Mouse (Mus musculus) lung, embryonic 14.5 days (tissue): ENCODE data around the gene Bcor. TPM values are rescaled to one million over a fixed set of nuclear protein-coding genes. Genes with fewer than 3 reads are reported as not detected.

Experiments
- ATAC-seq: fragments of 200-750 bp; cut with Nextera tagmentation; 2 replicates; pipeline ENCODE4 v1.8.0; 2017; ENCODE audit warnings: mild to moderate bottlenecking, moderate TSS enrichment, moderate library complexity; ENCODE audit not compliant: insufficient read depth
- DNase-seq: peaks from one replicate; pipeline ENCODE4 v3.0.0-alpha.2; 2015
- H3K27ac ChIP-seq: fragments of 300-500 bp; sonication (generic); 2 replicates; pipeline ENCODE4 v1.5.1; 2014; ENCODE audit warnings: low read depth, mild to moderate bottlenecking, moderate library complexity
- H3K27me3 ChIP-seq: fragments of 300-500 bp; sonication (generic); 2 replicates; pipeline ENCODE4 v1.6.1; 2014; ENCODE audit warnings: low read length, control low read depth; ENCODE audit not compliant: insufficient read depth
- H3K36me3 ChIP-seq: fragments of 300-500 bp; sonication (generic); 2 replicates; pipeline ENCODE4 v1.6.1; 2014; ENCODE audit warnings: control low read depth; ENCODE audit not compliant: insufficient read depth
- H3K4me1 ChIP-seq: fragments of 300-500 bp; sonication (generic); 2 replicates; pipeline ENCODE4 v1.6.1; 2014; ENCODE audit warnings: antibody characterized with exemption, control low read depth; ENCODE audit not compliant: insufficient read depth
- H3K4me2 ChIP-seq: fragments of 300-500 bp; sonication (generic); 2 replicates; pipeline ENCODE4 v1.6.1; 2014; ENCODE audit warnings: mild to moderate bottlenecking
- H3K4me3 ChIP-seq: fragments of 300-500 bp; sonication (generic); 2 replicates; pipeline ENCODE4 v1.5.1; 2014; ENCODE audit warnings: low read depth, low read length
- H3K9ac ChIP-seq: fragments of 300-500 bp; sonication (generic); 2 replicates; pipeline ENCODE4 v1.6.1; 2014
- H3K9me3 ChIP-seq: fragments of 300-500 bp; sonication (generic); 2 replicates; pipeline ENCODE4 v1.6.1; 2016; ENCODE audit warnings: low read depth, low read length, control low read depth
- CTCF ChIP-seq: IDR thresholded peaks from 2 replicates; pipeline ENCODE4 v1.5.1; 2016; ENCODE audit warnings: antibody characterized with exemption, low read depth
- WGBS: fragments of 180-500 bp; shearing (Covaris S2); extraction: QIAGEN DNeasy Blood & Tissue Kit; methylation state at CpG from one replicate; pipeline ENCODE4 v1.1.7; 2014; 5-methylcytosine and 5-hydroxymethylcytosine counted together
- polyA plus RNA-seq: library from polyadenylated mRNA; unstranded; fragments of >200 nt; fragmentation: Nextera tagmentation; extraction: Ambion mirVana; gene quantifications from 2 replicates; pipeline ENCODE4 v1.2.1, GENCODE M21; 2014

Bcor gene
- polyA plus RNA-seq, 1 experiment from 2014 or later: 28.9 TPM

DNA sequence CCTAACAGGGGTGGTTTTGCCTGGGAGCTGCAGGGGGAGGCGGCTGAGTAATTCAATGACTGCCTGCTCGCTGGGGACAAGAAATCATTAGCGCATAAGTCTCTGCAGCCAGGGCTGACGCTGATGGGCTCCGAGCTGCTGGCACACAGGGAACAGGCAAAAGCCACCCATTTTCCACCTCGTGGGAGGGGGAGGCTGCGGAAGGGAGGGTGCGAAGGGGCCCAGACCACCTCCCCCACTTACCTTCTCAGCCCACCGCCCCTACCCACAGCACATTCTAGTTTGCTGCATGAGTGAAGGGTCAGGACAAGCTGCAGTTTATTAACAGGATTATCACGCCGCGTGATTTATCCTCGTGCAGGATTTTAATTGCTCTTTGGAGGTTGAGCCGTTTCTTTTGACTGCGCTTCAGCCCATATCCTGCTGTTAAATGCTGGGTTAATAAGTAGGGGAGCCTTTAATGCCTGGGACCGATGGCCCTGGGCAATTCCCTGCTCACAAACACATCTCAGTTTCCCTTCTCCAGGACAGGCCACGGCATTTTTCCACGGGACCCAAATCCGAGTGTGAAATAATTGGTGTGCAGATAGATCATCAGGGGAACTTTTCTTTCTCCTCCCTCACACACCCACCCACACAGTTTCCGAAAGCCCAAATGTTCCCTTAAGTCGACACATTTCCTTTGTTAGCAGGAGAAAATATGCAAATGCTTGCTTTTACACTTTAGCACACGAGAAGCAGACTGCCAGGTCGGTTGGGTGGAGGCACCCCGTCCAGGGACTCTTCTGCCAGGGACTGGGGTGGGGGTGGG is 97.8 kb downstream of the Bcor start:
- Histone ChIP-seq H3K36me3 (peaks cover 17% of the 10 kb centered on the region), H3K9me3 (no peaks in the 10 kb centered on the region), H3K27ac (no peak overlapping the region), H3K4me1 (peaks cover 22% of the 10 kb centered on the region), H3K27me3 (no peaks in the 10 kb centered on the region), H3K4me3 (no peak overlapping the region), H3K9ac (no peak overlapping the region), H3K4me2 (no peak overlapping the region)
- whole genome bisulfite sequencing: 44% methylated on average over 24 of the region's 24 CpGs
- ATAC-seq (no peak), DNase-seq (no peak)
- TF ChIP-seq CTCF: no peak

DNA sequence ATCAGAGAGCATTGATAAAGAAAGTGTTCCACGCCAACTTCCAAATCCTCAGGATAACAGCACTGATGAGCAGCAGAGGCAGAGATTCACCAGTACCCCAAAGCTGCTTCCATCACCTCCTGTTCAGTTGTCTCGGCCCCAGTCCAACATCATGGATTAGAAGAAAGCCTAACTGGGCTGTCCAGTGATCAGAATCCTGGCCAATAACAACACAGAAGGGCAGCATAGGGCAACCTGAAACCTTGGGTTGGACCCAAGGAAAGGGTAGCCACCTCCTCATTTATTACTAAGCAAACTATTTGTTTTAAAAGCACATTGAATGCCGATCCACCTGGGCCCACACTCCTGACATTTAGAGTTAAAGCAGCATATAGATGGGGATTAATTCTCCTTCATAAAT is 99.3 kb downstream of the Bcor start:
- 50% methylated on average over 3 of the region's 3 CpGs for WGBS
- Histone ChIP-seq H3K27ac (no peak overlapping the region), H3K27me3 (no peaks in the 10 kb centered on the region), H3K4me1 (0 out of 2 replicates have a peak, but pooled peaks cover 9% of the 10 kb centered on the region), H3K36me3 (peaks cover 30% of the 10 kb centered on the region), H3K9ac (no peak overlapping the region), H3K4me2 (no peak overlapping the region), H3K4me3 (no peak overlapping the region), H3K9me3 (no peaks in the 10 kb centered on the region)
- no peak for DNase-seq
- no peak for ATAC-seq
- TF ChIP-seq CTCF: no peak

DNA sequence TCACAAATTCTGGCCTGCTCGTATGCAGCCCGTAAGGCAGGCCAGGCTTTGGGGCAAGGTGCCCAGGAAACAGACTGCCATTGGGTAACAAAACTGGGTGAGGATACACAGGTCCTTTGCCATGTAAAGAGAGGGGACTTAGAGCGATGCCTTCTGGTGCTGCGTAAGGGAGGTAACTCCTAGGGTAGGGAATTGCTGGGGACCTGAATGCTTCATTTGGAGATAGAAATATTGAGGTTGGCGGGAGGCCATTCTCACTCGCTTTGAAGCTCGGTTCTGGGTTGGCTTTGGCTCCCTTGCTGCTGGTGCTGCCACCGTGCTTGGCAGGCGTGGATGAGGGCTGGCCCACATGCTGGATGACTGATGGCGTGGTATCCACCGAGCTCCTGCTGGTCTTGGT is 102.9 kb downstream of the Bcor start:
- no peaks in the 10 kb centered on the region for H3K9me3 ChIP-seq
- H3K4me2 ChIP-seq: no peak overlapping the region
- H3K27me3 ChIP-seq: no peaks in the 10 kb centered on the region
- no peak overlapping the region for H3K9ac ChIP-seq
- H3K4me1 ChIP-seq: no peaks in the 10 kb centered on the region
- DNase-seq: no peak
- TF ChIP-seq CTCF: no peak
- 82% methylated on average over 11 of the region's 11 CpGs for WGBS
- H3K4me3 ChIP-seq: no peak overlapping the region
- H3K27ac ChIP-seq: no peak overlapping the region
- peaks cover 50% of the 10 kb centered on the region for H3K36me3 ChIP-seq
- ATAC-seq: no peak

DNA sequence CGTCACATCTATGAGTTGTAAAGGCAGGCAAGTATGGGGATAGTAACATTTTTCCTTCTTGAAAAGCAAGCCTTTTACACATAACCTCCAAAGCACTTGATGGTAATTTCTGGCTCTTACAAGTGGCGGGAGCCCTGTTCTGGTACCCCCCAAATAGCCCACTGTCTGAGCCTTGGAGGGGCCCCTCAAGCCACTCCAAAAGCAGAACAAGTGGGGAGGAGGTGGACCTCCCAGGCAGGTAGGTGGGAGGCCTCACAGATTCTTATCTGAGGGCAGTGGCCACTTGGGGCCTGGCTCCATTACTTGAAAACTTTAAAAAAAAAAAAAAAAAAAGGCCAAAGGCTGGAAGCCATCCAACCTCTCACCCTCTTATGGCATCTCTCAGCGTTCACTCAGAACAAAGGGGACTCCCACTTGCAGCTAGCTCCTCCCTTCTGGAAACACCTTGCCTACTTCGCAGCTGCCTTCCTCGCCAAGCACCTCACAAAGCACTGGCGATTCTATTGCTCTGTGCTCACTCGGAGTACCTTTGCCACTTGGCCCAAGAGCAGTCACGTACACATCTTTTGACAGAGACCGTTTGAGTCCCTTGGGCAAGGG is 106.7 kb downstream of the Bcor start:
- Histone ChIP-seq H3K36me3 (peaks cover 64% of the 10 kb centered on the region), H3K4me3 (no peak overlapping the region), H3K4me2 (no peak overlapping the region), H3K9me3 (no peaks in the 10 kb centered on the region), H3K27ac (peak overlapping the region; percentile 18; the same call in 1 of the 2 replicates), H3K27me3 (no peaks in the 10 kb centered on the region), H3K4me1 (no peaks in the 10 kb centered on the region), H3K9ac (no peak overlapping the region)
- ATAC-seq (peak; percentile 75; the same call in 1 of the 2 replicates), DNase-seq (peak; percentile 43)
- TF ChIP-seq CTCF: no peak
- WGBS: 57% methylated on average over 8 of the region's 9 CpGs

DNA sequence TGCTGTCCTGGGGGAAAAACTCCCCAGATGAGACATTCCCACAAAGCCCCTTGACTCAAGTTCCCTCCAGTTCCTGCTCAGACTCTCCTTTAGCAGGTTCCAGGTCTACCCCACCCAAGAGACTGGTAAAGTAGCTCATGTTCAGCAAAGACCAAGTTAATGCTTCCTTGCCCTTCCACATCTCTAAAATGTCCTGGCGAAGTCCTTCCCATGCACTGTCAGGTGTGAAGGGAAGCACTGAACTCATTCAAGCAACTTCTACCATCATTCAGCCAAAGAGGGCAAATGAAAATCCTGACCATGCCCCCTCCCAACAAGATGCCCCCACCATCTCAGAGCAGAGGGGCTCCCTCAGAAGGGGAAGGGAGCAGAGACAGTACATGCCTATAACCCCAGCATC is 107.5 kb downstream of the Bcor start:
- H3K27me3 ChIP-seq: no peaks in the 10 kb centered on the region
- ATAC-seq: no peak
- H3K36me3 ChIP-seq: peaks cover 57% of the 10 kb centered on the region
- TF ChIP-seq CTCF: no peak
- H3K9me3 ChIP-seq: no peaks in the 10 kb centered on the region
- H3K4me2 ChIP-seq: no peak overlapping the region
- no peaks in the 10 kb centered on the region for H3K4me1 ChIP-seq
- no peak overlapping the region for H3K27ac ChIP-seq
- no peak overlapping the region for H3K4me3 ChIP-seq
- no peak for DNase-seq
- no peak overlapping the region for H3K9ac ChIP-seq
- 82% methylated on average over 1 of the region's 1 CpGs for WGBS

DNA sequence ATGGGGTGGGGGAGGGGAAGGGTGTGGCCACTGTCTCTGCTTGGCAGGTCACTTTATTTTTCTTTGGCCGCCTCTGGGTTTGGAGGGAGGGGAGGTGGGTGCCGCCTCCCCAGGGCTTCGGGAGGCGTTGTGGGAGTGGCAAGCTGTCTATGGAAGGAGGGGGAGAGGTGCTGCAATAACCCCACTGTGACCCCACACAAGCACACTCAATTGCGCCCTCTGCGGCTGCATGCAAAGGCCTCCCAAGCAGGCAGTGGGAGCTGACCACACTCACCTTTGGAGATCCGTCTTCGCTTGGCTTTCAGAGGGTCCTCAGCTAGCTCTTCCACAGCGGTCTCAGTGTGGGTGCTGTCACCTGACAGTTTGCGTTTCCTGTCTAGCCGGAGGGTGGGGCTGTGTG is 111.4 kb downstream of the Bcor start:
- Histone ChIP-seq H3K36me3 (peaks cover 59% of the 10 kb centered on the region), H3K27me3 (no peaks in the 10 kb centered on the region), H3K9ac (no peak overlapping the region), H3K4me2 (no peak overlapping the region), H3K4me1 (no peaks in the 10 kb centered on the region), H3K27ac (no peak overlapping the region), H3K9me3 (no peaks in the 10 kb centered on the region), H3K4me3 (no peak overlapping the region)
- DNase-seq (no peak), ATAC-seq (no peak)
- TF ChIP-seq CTCF: no peak
- WGBS: 40% methylated on average over 8 of the region's 11 CpGs

DNA sequence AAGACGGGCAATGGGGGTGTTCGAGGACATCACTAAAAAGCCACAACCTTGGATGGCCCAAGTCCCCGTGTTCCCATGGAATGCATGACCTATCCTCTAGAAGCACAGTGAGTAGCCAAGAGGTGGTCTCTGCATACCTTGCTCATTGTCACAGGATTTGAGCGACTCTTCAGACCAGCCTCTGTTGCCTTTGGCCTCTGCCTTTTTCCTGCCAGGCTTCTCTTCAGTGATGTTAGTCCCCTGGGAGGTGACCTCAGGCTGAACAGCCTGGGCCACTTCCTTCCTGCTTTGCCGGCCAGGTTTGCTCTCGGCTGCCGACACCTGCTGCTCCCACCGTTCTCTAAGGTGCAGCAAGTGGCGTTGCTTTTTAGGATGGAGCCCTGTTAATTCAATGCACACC is 112.0 kb downstream of the Bcor start:
- ATAC-seq: no peak
- H3K27ac ChIP-seq: no peak overlapping the region; the same call in 1 of the 2 replicates
- 44% methylated on average over 9 of the region's 9 CpGs for WGBS
- H3K4me1 ChIP-seq: no peaks in the 10 kb centered on the region
- H3K4me3 ChIP-seq: no peak overlapping the region
- peaks cover 63% of the 10 kb centered on the region for H3K36me3 ChIP-seq
- no peaks in the 10 kb centered on the region for H3K27me3 ChIP-seq
- H3K9ac ChIP-seq: no peak overlapping the region
- H3K9me3 ChIP-seq: no peaks in the 10 kb centered on the region
- no peak for TF ChIP-seq CTCF
- H3K4me2 ChIP-seq: no peak overlapping the region
- no peak for DNase-seq
